Mouse (Mus musculus): ENCODE data around the gene Nudt22. TPM values are rescaled to one million over a fixed set of nuclear protein-coding genes. Genes with fewer than 3 reads are reported as not detected.
"Not testable (repeated sequence)": the region's sequence is repeated elsewhere in the genome, so short reads cannot be mapped to it uniquely, and the experiment has no call there.

Gene Nudt22
- polyA plus RNA-seq, 1 experiment, result 11.1 TPM

DNA sequence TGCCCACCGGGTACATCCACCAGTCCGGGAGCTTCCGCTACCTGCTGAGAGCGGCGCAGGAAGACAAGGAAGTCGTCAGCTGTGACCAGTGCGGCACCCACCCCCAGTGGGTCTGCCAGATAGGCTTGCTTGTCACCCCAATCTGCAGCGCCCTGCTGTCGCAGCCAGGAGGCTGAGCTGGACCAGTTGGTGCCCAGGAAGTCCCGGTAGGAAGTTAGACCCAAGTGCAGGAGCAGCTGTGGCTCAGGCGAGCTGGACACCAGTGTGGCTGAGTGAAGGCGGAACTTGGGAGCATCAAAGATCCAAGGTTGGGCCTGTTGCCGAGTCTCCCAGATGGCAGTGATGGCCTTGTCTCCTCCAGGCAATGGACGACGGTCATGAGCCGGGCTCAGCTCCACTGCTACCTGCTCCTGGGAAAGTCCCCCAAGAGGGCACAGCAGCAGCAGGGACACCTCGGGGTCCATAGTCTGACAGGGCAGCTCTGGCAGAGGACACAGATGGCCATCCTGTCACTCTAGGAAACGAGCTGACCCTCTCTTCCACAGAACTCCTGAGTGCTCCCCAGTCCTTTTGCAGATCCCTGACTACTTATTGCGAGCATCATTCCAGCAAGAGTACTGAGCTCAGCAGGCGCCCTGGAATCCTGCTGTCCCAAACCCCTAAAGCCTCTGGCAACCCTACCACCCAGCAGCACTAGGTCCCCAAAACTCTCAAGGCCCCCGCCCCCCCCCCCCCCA lies 494 bp downstream of the Nudt22 start:
- Histone ChIP-seq H3K27ac (ENCODE audit: insufficient read depth, low read depth, low read length) (no peak overlapping the region), H3K4me1 (ENCODE audit: control insufficient read depth, insufficient read depth, low read length) (peaks cover 13% of the 10 kb centered on the region), H3K4me3 (ENCODE audit: insufficient read depth, low read length) (peak overlapping the region; percentile 57)
- no peak for TF ChIP-seq CTCF (IDR thresholded peaks at IDR 0.05; ENCODE audit: low read depth, low read length)
- no peak for TF ChIP-seq POLR2A (IDR thresholded peaks at IDR 0.05; ENCODE audit: borderline replicate concordance, low read depth, low read length)

- Histone ChIP-seq H3K4me3 (ENCODE audit: insufficient read depth, low read length) (no peak overlapping the region), H3K27ac (ENCODE audit: insufficient read depth, low read depth, low read length) (no peak overlapping the region), H3K4me1 (ENCODE audit: control insufficient read depth, insufficient read depth, low read length) (peaks cover 13% of the 10 kb centered on the region)
- TF ChIP-seq CTCF (IDR thresholded peaks at IDR 0.05; ENCODE audit: low read depth, low read length) (no peak), POLR2A (IDR thresholded peaks at IDR 0.05; ENCODE audit: borderline replicate concordance, low read depth, low read length) (no peak)
Measured at GRCm38 (mm10) chr19:6994489-6994888, 1.4 kb downstream of the Nudt22 start.

DNA sequence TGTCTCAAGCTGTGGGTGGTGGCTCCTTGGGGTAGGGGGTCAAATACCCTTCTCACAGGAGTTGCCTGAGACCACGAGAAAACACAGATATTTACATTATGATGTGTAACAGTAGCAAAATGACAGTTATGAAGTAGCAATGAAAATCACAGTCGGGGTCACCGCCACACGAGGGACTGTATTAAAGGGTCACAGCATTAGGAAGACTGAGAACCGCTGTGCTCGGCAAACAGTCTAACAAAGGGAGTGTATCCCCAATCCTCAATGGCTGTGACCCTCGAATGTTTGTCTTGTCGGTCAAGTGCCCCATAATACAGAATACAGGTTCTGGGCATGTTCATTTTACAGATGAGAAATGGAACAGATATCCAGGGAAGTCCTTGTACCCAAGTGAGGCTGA lies 1.9 kb downstream of the Nudt22 start:
- Histone ChIP-seq H3K4me1 (ENCODE audit: control insufficient read depth, insufficient read depth, low read length) (peaks cover 13% of the 10 kb centered on the region), H3K27ac (ENCODE audit: insufficient read depth, low read depth, low read length) (no peak overlapping the region), H3K4me3 (ENCODE audit: insufficient read depth, low read length) (no peak overlapping the region)
- TF ChIP-seq CTCF (IDR thresholded peaks at IDR 0.05; ENCODE audit: low read depth, low read length) (no peak), POLR2A (IDR thresholded peaks at IDR 0.05; ENCODE audit: borderline replicate concordance, low read depth, low read length) (no peak)

GRCm38 (mm10) chr19:6993011-6993770 lies 2.7 kb downstream of the Nudt22 start:
- TF ChIP-seq CTCF (IDR thresholded peaks at IDR 0.05; ENCODE audit: low read depth, low read length) (no peak), POLR2A (IDR thresholded peaks at IDR 0.05; ENCODE audit: borderline replicate concordance, low read depth, low read length) (no peak)
- Histone ChIP-seq H3K4me1 (ENCODE audit: control insufficient read depth, insufficient read depth, low read length) (peaks cover 14% of the 10 kb centered on the region), H3K4me3 (ENCODE audit: insufficient read depth, low read length) (peak overlapping the region; percentile 53), H3K27ac (ENCODE audit: insufficient read depth, low read depth, low read length) (peak overlapping the region; percentile 12)

DNA sequence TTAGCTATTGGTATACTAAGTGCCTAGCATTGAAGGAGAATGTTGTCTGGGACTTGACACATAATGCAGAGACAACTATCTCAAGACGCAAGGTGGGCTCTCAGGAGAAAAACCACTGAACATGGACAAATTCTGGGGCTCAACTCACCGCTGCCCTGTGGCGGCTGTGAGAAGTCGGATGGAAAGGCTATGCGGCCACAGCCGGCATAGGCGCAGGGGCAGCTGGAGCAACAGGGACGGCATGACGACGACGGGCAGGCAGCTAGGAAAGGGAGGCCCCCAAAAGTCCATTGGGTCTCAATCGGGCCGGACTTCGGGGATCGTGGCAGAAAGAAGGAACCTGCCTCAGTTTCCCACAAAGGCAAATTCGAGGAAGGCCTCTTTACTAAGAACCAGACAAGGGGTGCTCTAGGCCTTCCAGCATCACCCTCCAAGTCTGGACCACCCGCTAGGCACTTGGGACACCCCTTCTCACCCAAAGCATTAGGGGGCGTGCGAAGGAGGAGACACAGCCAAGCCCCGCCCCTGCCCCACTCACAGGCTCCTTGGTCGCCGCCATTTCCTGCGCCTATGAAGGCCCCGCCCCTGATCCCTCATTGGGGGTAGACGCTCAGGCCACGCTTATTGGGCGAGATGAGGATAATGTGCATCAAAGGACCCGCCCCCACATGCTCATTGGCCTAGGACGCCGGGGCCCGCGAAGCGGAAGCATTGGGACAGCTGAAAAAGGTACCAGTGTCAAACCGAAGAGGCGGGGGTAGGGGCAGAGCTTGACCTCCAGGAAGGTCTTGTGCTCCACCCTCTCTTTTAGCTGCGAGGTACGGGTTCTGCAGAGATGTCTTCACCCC lies 3.7 kb downstream of the Nudt22 start, which contains the start of gene Dnajc4:
Gene Dnajc4 (minus strand): TSS at position 562 of the 848 bp plus-strand sequence.
- Histone ChIP-seq H3K4me1 (ENCODE audit: control insufficient read depth, insufficient read depth, low read length) (peaks cover 17% of the 10 kb centered on the region), H3K4me3 (ENCODE audit: insufficient read depth, low read length) (peak within 1 kb of the TSS; percentile 70), H3K27ac (ENCODE audit: insufficient read depth, low read depth, low read length) (peak within 1 kb of the TSS; percentile 12)
- no peak for TF ChIP-seq CTCF (IDR thresholded peaks at IDR 0.05; ENCODE audit: low read depth, low read length)

GRCm38 (mm10) chr19:6991166-6991565 lies 4.8 kb downstream of the Nudt22 start:
- not testable (repeated sequence) for H3K27ac ChIP-seq (ENCODE audit: insufficient read depth, low read depth, low read length); H3K4me3 ChIP-seq (ENCODE audit: insufficient read depth, low read length)
- H3K4me1 ChIP-seq (ENCODE audit: control insufficient read depth, insufficient read depth, low read length), result peaks cover 16% of the 10 kb centered on the region

DNA sequence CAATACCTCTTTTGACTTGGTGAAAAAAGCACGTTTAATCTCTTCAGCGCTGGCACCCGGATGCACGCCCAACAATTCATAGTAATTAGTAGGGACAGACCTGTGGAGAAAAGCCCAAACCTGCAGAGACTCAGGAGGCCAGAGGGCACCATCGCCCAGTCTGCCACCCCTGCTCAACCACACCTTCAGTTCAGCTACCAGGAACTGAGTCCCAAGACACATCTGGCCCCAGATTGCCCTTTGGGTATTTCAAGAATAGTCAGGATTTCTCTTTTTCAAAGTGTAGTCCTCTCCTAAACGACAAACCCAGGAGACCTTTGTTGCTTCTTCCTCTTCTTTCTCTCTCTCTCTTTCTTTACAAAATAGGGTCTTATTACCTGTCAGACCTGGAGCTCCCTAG lies 5.2 kb downstream of the Nudt22 start:
- no peak for TF ChIP-seq POLR2A (IDR thresholded peaks at IDR 0.05; ENCODE audit: borderline replicate concordance, low read depth, low read length)
- no peak for TF ChIP-seq CTCF (IDR thresholded peaks at IDR 0.05; ENCODE audit: low read depth, low read length)
- H3K27ac ChIP-seq (ENCODE audit: insufficient read depth, low read depth, low read length), result no peak overlapping the region
- H3K4me1 ChIP-seq (ENCODE audit: control insufficient read depth, insufficient read depth, low read length), result peaks cover 20% of the 10 kb centered on the region

GRCm38 (mm10) chr19:6989251-6989650 lies 6.7 kb downstream of the Nudt22 start:
- no peak overlapping the region for H3K27ac ChIP-seq (ENCODE audit: insufficient read depth, low read depth, low read length)
- TF ChIP-seq CTCF (IDR thresholded peaks at IDR 0.05; ENCODE audit: low read depth, low read length) (no peak), POLR2A (IDR thresholded peaks at IDR 0.05; ENCODE audit: borderline replicate concordance, low read depth, low read length) (no peak)
- peaks cover 14% of the 10 kb centered on the region for H3K4me1 ChIP-seq (ENCODE audit: control insufficient read depth, insufficient read depth, low read length)
- no peak overlapping the region for H3K4me3 ChIP-seq (ENCODE audit: insufficient read depth, low read length)

More for the DNA sequence above, 5.2 kb downstream of the Nudt22 start:
- no peak overlapping the region for H3K4me3 ChIP-seq (ENCODE audit: insufficient read depth, low read length)

DNA sequence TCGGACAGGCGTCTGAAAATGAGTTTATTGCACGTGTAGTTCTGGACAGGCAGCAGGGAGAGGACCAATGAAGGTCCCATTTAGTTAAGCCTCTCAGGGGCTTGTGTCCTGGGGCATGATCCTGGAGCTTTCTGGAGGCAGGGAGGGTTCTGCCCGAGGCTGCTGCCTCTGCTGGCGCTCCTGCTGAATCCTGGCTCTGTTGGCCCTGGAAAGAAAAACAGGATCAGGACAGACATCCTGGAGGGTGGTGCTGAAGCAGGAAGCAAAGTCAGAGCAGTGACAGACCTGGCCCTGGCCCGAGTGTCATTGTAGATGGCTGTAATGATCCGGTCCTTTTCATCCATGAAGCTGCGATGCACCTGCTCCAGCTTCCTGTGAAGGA lies 8.0 kb downstream of the Nudt22 start:
- TF ChIP-seq CTCF (IDR thresholded peaks at IDR 0.05; ENCODE audit: low read depth, low read length) (no peak), POLR2A (IDR thresholded peaks at IDR 0.05; ENCODE audit: borderline replicate concordance, low read depth, low read length) (no peak)
- Histone ChIP-seq H3K27ac (ENCODE audit: insufficient read depth, low read depth, low read length) (peak overlapping the region; percentile 43), H3K4me3 (ENCODE audit: insufficient read depth, low read length) (peak overlapping the region; percentile 72), H3K4me1 (ENCODE audit: control insufficient read depth, insufficient read depth, low read length) (peaks cover 13% of the 10 kb centered on the region)
